Comparison of ENCODE assay signal across 9 mouse cellular contexts in genomic region chr15:26327157-26327556, GRCm38 (mm10). TPM values are rescaled to one million over a fixed set of nuclear protein-coding genes. Genes with fewer than 3 reads are reported as not detected.
A peak's percentile ranks its signal among the peaks of the same experiment; 100 is the strongest.
DNase-seq lines count a peak whose midpoint lies in the region; ATAC-seq and TF ChIP-seq lines count a peak whose summit lies in the region.
"Had no signal": no experiment of that assay in that cellular context is flagged by ENCODE, and none has a peak within 500 bp of the region (broad histone marks: within the 10 kb centered on the region; RNA-seq: fewer than 3 reads in every experiment).

No protein-coding gene starts in this region.

- no peaks in the 10 kb centered on the region for H3K36me3 ChIP-seq in liver, adult 2 months (ENCODE audit: control insufficient read depth, insufficient read depth, low read length)
- no peaks in the 10 kb centered on the region for H3K36me3 ChIP-seq in liver, embryonic 11.5 days (ENCODE audit: control insufficient read depth, insufficient read depth, low read length)
- no peaks in the 10 kb centered on the region for H3K36me3 ChIP-seq in midbrain, embryonic 11.5 days (ENCODE audit: control insufficient read depth, insufficient read depth, low read length)
- no peaks in the 10 kb centered on the region for H3K36me3 ChIP-seq in forebrain, embryonic 11.5 days (ENCODE audit: control insufficient read depth, insufficient read depth, low read length)
- H3K36me3 ChIP-seq: midbrain, embryonic 12.5 days had no signal

- no peak overlapping the region for H3K4me3 ChIP-seq in liver, adult 2 months (ENCODE audit: insufficient read depth, low read depth, low read length)
- no peak overlapping the region for H3K4me3 ChIP-seq in liver, embryonic 11.5 days (ENCODE audit: low read depth, low read length)
- H3K4me3 ChIP-seq in midbrain, embryonic 11.5 days (ENCODE audit: low read depth, low read length): no peak overlapping the region
- no peak overlapping the region for H3K4me3 ChIP-seq in forebrain, embryonic 11.5 days (ENCODE audit: low read depth, low read length)
- H3K4me3 ChIP-seq: midbrain, embryonic 12.5 days had no signal

- H3K27me3 ChIP-seq in liver, adult 2 months (ENCODE audit: control insufficient read depth, insufficient read depth, low read length): no peaks in the 10 kb centered on the region
- H3K27me3 ChIP-seq in liver, embryonic 11.5 days (replicated peaks; ENCODE audit: control insufficient read depth, insufficient read depth, low read length): no peaks in the 10 kb centered on the region
- H3K27me3 ChIP-seq in midbrain, embryonic 11.5 days (ENCODE audit: control insufficient read depth, insufficient read depth, low read length): no peaks in the 10 kb centered on the region
- no peaks in the 10 kb centered on the region for H3K27me3 ChIP-seq in forebrain, embryonic 11.5 days (ENCODE audit: control insufficient read depth, insufficient read depth, low read length)
- H3K27me3 ChIP-seq: midbrain, embryonic 12.5 days had no signal

- H3K9ac ChIP-seq in liver, adult 2 months (ENCODE audit: low read depth, low read length): no peak overlapping the region
- H3K9ac ChIP-seq in liver, embryonic 11.5 days (ENCODE audit: low read depth, low read length): no peak overlapping the region
- H3K9ac ChIP-seq in midbrain, embryonic 11.5 days (ENCODE audit: low read length): no peak overlapping the region
- H3K9ac ChIP-seq in forebrain, embryonic 11.5 days (ENCODE audit: low read length): no peak overlapping the region
- H3K9ac ChIP-seq: midbrain, embryonic 12.5 days had no signal

- peak; percentile 27 for TF ChIP-seq CTCF in liver, adult 2 months (IDR thresholded peaks at IDR 0.05; ENCODE audit: low read depth, low read length)

- 83% methylated on average over 1 of the region's 1 CpGs for WGBS in liver, adult 2 months
- 88% methylated on average over 1 of the region's 1 CpGs for WGBS in liver, embryonic 11.5 days
- 74% methylated on average over 1 of the region's 1 CpGs for WGBS in midbrain, embryonic 11.5 days
- 92% methylated on average over 1 of the region's 1 CpGs for WGBS in forebrain, embryonic 11.5 days

- H3K4me2 ChIP-seq in liver, embryonic 11.5 days: no peak overlapping the region
- H3K4me2 ChIP-seq in midbrain, embryonic 11.5 days: no peak overlapping the region
- H3K4me2 ChIP-seq in forebrain, embryonic 11.5 days (ENCODE audit: low read depth, low read length, severe bottlenecking): no peak overlapping the region
- H3K4me2 ChIP-seq: midbrain, embryonic 12.5 days had no signal

- TF ChIP-seq POLR2A in liver, adult 2 months (IDR thresholded peaks at IDR 0.05; ENCODE audit: extremely low read depth, insufficient read depth, low read length): no peak

- ATAC-seq in liver, embryonic 11.5 days (replicated peaks; ENCODE audit: low FRiP score): no peak
- no peak for ATAC-seq in midbrain, embryonic 11.5 days (ENCODE audit: low FRiP score)
- ATAC-seq in forebrain, embryonic 11.5 days (replicated peaks; ENCODE audit: low FRiP score): no peak

- no peaks in the 10 kb centered on the region for H3K9me3 ChIP-seq in liver, embryonic 11.5 days (ENCODE audit: control insufficient read depth, low read length)
- no peaks in the 10 kb centered on the region for H3K9me3 ChIP-seq in midbrain, embryonic 11.5 days (ENCODE audit: control insufficient read depth, low read length)
- no peaks in the 10 kb centered on the region for H3K9me3 ChIP-seq in forebrain, embryonic 11.5 days (ENCODE audit: control insufficient read depth, low read length)
- H3K9me3 ChIP-seq: midbrain, embryonic 12.5 days had no signal

- H3K79me2 ChIP-seq in liver, adult 2 months (ENCODE audit: control insufficient read depth, insufficient read depth, low read length): no peaks in the 10 kb centered on the region

- peak; percentile 1 for DNase-seq in gastrocnemius, adult 18-20 months (ENCODE audit: low spot score)
- DNase-seq in gastrocnemius, adult 8-10 months (ENCODE audit: low spot score in 2 of 2): no peak
- DNase-seq in liver, adult 2 months (ENCODE audit: extremely low read depth, low read depth, low spot score): peak; percentile 58
- no peak for DNase-seq in liver, embryonic 11.5 days (ENCODE audit: low spot score)
- peak; percentile 38 for DNase-seq in adrenal gland, adult 2 months
- peak; percentile 21 to 35 for DNase-seq in kidney, postnatal 25 days
- DNase-seq in midbrain, embryonic 11.5 days (ENCODE audit: low spot score, missing footprints): no peak
- no peak for DNase-seq in forebrain, embryonic 11.5 days (ENCODE audit: low spot score)

- H3K27ac ChIP-seq in liver, adult 2 months (replicated peaks; ENCODE audit: insufficient read depth, low read depth, low read length): no peak overlapping the region
- no peak overlapping the region for H3K27ac ChIP-seq in liver, embryonic 11.5 days (ENCODE audit: low read depth, low read length)
- H3K27ac ChIP-seq in midbrain, embryonic 11.5 days (ENCODE audit: low read depth, low read length): no peak overlapping the region
- H3K27ac ChIP-seq in forebrain, embryonic 11.5 days (ENCODE audit: low read depth, low read length): no peak overlapping the region
- H3K27ac ChIP-seq: midbrain, embryonic 12.5 days had no signal

- H3K4me1 ChIP-seq in liver, adult 2 months (ENCODE audit: control insufficient read depth, insufficient read depth, low read length): no peaks in the 10 kb centered on the region
- no peaks in the 10 kb centered on the region for H3K4me1 ChIP-seq in liver, embryonic 11.5 days (replicated peaks; ENCODE audit: control insufficient read depth, insufficient read depth, low read length)
- H3K4me1 ChIP-seq in midbrain, embryonic 11.5 days (ENCODE audit: control insufficient read depth, insufficient read depth, low read length): no peaks in the 10 kb centered on the region
- H3K4me1 ChIP-seq in forebrain, embryonic 11.5 days (replicated peaks; ENCODE audit: control insufficient read depth, insufficient read depth, low read length): no peaks in the 10 kb centered on the region
- H3K4me1 ChIP-seq: midbrain, embryonic 12.5 days had no signal

RNA-seq across cellular contexts. Expression of gene March11, which starts 18.3 kb away (rescaled TPM):
- not detected for total RNA-seq in gastrocnemius, adult 18-20 months (2021)
- not detected for total RNA-seq in gastrocnemius, adult 8-10 months (2022)
- total RNA-seq in liver, adult 2 months (2014; rRNA removed): not detected in 2 replicates
- not detected in 2 replicates for polyA plus RNA-seq in liver, adult 2 months (2012; rRNA removed)
- 0.75 and 1.5 TPM in 2 replicates for polyA plus RNA-seq in liver, embryonic 11.5 days (2014; fragmentation: Nextera tagmentation; extraction: Ambion mirVana)
- under 1 TPM; 0.52 to 0.86 TPM for total RNA-seq in adrenal gland, adult 2 months (2021)
- polyA plus RNA-seq in adrenal gland, adult 2 months (2012; rRNA removed): 0.73 and 0.75 TPM in 2 replicates
- polyA plus RNA-seq in midbrain, embryonic 11.5 days (2014; fragmentation: Nextera tagmentation; extraction: Ambion mirVana): 1.4 and 1.5 TPM in 2 replicates
- 1.2 and 1.5 TPM in 2 replicates for polyA plus RNA-seq in forebrain, embryonic 11.5 days (2014; fragmentation: Nextera tagmentation; extraction: Ambion mirVana)

Comparison
In these comparisons a context has a peak if more than half of its experiments do, and no peak if none do; other contexts are left out.
1. DNase-seq: peak in gastrocnemius, adult 18-20 months (single experiment), liver, adult 2 months (single experiment), adrenal gland, adult 2 months (single experiment) and kidney, postnatal 25 days (2 of 2); none in gastrocnemius, adult 8-10 months (0 of 2), liver, embryonic 11.5 days (single experiment), midbrain, embryonic 11.5 days (single experiment) and forebrain, embryonic 11.5 days (single experiment).